Mouse (Mus musculus) layer of hippocampus, adult 11-12 months (tissue): Measurements from ENCODE around the gene Aaas.

Experiments used
- DNase-seq: peaks from one replicate; pipeline ENCODE4 v3.0.0; 2022; ENCODE audit warnings: low spot score

Gene Aaas

DNA sequence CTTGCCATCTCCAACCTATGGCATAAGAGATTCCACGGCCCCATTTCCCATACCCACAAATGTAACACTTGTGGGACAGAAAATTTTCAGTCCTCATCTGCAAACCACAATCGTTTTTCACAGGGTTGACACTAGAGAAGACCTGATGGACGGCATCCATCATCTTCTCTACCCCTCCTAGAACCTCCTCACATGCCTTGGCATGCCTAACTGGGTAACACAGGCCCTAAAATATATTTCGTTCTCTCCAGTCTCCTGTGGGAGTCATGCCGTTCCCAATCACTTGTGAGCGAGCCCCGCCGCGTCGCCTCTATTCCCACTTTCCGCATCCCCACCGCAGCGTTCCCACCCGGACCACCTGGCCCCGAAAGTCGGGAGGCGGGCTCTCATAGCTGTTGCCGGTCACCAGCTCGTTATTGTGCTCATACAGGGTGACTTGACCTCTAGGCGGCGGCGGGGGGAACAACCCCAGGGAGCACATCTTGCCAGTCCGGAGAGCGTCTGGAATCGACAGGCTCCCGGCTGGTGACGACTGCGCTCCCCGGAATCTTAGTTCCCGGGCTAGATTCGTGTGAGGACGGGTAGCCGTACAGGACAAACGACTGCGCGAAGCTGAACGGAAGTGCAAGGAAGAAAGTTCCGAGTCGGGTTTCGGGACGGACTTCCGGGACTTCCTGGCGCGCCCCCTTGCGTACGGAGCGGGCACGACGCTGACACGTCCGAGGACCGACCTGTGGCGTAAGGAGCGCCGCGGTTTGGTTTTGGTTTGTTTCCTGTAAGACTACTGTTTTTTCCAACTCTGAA, at the start of gene Aaas:
Gene Aaas, minus strand, starts transcription at position 634 of the 804 bp plus-strand sequence.
- peak; percentile 94 for DNase-seq

DNA sequence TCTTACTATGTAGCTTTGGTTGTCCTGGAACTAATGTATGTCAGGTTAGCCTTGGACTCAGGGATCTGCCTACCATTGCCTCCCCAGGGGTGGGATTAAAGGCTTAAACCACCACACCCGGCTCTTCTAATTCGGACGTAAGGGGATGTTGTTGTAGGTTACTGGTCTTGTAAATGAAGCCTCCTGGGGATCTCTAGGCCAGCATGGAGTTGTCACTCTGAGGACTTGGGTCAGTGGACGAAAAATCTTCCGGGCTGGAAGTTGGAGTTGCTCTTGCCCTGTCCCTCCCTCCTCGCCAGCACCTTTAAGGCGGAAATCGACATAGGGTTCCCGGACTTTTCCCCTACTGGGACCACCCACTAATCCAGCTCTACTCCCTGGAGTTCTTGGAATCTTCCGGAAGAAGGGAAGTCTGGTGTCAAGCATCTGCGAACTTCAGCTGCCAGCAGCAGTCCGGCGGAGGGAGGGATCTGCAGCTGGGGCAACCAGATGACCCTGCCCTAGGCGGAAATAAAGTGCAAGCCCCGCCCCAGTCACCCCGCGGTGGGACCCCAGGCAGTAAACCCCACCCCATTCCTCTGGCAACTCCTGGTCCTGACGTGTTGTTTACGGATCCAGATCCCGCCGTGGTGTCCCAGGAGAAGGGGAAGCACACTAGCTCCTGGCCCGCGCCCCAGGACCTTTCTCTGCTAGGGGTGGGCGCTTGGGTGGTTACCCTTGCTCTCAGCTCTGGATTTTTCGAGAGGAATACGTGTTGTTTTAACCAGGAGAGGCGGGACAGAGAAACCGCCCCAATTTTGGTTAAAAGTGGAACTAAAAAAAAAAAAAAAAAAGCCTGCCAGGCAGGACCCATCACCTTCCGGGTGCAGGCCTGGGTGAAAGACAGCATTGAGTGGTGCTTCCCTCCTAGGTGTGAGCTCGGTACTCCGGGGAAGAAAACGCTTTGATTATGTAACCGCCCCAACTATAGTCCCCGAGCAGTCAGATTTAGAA, 49.0 kb upstream of the Aaas start:
- DNase-seq: peak; percentile 78

DNA sequence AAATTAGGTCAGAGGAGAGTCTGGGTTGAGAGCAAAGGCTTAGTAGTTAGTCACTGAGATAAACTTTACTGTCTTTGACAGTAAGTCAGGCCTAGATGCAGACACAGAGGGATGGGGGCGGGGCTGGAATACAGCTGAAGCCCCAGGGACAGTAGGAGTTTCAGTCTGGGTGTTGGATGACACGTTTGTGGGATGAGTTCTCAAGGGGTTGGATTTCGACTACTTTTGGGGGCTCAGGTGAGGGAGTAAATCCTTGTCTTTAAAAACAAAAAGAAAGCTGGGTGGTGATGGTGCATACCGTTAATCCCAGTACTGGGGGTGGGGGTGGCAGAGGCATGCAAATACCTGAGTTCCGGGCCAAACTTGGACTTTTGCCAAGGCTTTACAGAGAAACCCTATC, 48.1 kb upstream of the Aaas start:
- DNase-seq: no peak

DNA sequence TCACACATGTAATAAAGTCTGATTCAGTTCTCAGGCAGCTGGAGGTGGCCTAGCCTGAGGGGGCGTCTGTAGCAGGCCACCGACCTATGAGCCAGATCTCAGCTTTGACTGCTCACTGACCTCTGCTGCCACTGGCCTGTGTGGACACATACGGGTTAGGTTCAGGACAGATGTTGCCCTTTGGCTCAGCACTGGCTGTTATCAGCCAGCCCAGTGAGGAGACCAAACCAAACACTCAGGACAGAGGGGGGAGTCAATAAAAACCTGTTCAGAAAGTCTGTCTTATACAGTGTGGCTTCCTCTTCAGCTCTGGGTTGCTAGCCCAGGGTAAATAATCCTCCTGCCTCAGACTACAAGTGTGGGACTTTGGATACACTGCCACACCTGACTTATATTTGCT, 44.5 kb upstream of the Aaas start:
- DNase-seq: no peak

DNA sequence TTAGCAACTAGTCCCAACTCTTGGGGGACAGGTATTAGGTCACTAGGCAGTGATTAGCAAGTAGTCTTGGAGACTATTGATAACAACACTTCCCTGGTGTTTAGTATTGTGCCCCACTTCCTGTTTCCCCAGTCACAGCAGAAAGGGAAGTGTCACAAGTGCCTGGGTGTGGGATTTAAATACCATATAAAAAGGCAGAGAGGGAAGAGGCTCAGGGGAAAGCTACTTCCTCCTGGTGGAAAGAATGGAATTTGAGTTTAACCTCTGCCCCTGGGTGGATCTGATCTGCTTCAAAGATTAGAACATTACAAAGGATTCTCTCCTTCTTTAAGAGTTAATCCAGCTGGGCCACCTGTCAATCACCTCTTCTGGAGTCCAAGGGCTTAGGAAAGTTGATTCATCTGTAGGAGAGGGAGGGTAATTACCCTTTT, 43.0 kb upstream of the Aaas start:
- DNase-seq: no peak

DNA sequence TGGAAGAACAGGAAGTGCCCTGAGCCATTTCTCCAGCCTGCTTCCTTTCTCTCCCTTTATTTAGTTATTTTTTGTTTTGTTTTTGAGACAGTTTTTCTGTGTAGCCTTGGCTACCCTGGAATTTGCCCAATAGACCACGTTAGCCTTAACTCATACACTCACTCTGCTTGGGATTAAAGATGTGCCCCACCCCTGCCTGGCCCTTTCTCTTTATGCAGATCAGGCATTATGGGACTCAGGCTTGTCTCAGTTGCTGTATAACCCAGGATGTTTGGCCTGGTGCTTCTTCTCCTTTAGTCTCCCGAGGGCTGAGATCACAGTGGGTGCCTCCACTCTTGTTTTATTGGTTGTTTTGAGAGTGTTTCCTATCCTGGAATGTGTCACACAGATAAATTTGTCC, 41.9 kb upstream of the Aaas start:
- DNase-seq: no peak

DNA sequence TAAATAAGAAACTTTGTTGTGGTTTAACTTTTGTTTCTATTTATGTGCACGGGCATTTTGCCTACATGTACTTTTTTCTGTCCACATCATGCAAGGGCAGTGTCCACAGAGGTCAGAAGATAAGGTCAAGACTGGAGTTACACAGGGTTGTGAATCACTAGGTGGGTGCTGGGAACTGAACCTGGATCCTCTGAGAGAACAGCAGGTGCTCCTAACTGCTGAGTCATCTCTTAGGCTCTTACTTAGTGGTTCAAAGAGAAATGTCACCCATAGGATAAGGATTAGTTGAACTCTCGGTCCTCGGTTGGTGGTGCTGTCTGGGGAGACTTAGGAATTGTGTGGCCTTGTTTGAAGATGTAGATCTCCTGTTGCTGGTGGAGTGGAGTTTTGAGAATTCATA, 38.4 kb upstream of the Aaas start:
- DNase-seq: no peak

DNA sequence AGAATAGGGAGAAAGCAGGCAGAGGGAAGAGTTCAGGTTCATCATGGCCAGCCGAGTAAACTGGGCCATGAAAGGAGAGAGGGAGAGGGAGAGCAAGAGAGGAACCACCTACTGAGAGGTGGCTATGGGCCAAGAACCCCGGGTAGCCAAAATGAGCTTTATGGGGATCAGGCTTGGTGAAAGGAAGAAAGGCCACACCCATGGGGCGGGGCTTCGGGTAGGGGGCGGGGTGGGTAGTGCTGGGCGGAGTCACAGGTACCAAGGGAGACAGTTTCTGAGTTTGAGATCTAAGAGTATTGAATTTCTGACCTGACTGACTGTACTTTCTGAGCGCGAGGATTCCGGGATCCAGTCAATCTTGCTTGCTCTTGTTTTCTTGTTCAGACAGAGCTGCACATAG, 36.1 kb upstream of the Aaas start:
- no peak for DNase-seq

DNA sequence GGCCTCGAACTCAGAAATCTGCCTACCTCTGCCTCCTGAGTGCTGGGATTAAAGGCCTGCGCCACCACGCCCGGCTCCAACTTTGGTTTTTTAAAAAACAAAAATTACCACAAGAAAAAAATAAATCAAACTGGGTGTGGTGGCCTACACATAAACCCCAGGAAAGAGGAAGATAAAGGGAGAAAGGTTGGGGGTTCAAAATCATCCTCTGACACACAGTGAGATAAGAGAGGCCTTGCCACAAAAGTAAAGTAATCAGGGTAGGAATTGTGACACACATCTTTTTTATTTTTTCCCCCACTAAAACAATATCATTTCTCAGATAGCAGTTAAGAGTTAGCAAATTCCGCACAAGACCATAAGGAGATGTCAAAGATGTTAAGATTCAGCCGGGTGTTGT, 33.1 kb upstream of the Aaas start:
- no peak for DNase-seq

DNA sequence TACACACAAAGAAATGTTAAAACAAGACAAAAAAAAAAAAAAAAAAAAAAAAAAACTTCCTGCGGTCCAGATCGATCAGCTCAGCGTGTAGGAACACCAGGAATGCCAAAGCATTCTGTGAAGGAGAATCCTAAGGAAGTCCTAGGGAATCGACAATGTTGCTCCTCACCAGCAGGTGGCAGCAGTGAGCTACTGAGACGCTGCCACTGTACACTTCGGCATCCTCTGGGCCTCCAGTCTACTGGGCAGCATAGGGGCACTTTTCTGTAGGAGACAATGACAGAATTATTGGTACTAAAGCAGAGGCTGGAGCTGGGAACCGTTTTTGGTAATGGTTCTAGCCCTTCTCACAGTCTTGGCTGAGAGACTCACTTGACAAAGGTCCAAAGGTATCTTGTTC, 31.0 kb upstream of the Aaas start:
- DNase-seq: peak; percentile 82

DNA sequence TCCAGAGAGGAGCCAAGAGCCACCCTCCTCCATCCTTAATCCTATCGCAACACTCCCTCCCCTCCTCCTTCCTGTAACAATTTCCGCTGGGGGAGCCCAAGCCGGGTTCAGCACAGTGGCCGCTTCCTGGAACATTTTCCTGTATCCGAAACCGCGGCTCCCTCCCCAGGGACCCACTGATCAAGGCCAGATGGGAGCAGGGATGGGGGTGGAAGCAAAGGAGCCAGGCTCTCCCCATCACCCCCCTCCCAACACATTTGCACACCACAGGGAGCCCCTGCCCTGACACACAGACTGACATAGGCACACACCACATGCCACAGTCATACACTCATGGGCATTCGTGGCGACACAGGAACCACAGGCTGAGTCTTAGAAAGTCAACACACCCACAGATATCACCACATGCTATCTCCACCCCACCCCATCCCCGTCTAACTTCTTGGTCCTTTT, 27.3 kb upstream of the Aaas start:
- DNase-seq: no peak

DNA sequence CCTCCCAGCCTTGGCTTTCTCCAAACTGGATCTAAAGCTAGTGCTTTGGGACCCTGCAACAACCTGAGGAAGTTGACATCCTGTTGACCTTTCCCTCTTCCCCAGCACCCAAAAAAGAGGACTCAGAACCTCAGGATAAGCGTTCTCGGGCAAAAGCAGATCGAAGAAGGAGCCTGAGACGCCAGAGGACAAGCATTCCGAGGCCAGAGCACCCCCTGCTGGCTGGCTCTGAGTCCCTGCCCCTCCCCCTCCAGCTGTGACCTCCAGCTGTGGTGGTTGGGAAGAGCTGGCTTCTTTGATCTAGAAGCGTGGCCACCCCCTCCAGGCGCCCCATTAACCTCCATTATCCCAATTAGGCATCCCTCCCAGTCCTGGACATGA, 26.6 kb upstream of the Aaas start:
- DNase-seq: peak; percentile 88

DNA sequence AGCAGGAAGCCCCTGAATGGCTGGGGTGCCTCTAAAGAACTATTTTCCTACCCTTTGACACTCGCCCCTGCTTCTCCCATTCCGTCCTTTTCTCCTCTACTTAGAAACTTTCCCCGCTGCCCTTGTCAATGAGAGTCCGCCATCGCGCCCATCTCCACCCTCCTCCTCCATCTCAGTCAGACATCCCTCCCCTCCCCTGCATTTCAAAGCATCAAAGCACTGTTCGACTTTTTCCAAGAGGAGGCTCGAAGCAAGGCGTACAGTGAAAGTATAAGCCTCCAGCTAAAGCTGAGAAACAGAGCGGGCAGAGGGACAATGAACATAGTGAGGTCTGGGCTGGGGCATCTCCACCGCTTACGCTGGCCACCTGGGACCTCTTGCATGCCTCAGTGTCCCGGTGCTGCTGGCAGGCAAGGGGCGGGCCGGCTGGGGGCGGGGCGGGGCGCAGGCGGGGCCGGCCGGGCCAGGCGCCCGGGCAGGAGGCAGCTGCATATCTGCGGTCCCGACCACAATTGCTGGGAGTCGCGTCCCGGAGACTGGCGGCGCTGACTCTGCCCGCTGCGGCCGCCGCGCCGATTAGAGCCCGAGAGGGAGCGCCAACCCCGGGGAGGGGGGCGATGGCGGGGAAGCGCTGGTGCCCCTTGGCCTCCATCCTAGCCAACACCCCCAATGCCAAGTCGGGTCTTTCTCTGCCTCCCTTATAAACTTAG, 26.0 kb upstream of the Aaas start:
- DNase-seq: peak; percentile 50

DNA sequence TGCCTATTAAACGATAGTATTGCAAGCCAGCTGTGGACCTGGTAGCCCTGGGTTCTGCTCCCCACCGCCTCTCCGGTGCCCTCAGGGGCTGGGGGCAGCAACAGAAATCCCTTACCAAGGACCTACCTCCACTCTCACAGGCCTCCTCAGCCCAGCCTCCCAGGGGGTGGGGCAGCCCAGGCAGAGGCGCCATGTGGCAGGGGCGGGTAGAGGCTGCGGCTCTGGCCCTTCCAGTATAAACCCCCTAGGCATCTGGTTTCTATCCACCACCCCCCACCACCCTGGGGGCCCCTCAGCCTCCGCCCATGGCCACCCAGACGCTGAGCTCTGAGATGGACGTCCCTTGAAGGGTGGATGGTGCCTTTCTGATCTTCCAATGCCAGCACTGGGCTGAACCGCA, 20.2 kb upstream of the Aaas start:
- no peak for DNase-seq

DNA sequence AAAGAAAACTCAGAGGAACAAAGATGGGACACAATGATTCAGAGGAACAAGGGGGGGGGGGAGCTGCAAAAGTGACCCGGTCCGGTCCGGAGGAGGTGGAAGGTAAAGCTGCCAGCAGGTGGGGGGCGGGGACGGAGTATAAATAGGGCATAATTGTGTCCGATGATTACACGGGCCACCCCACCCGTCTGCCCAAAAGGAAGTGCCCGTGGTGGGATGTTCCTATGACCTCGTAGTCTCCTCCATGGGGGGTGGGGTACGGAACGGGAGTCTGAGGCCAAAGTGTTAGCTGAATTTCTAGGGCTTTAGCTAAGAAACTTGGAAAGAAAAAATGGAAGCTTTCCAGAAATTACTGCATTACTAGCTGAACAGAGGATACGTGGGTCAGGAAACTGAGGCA, 19.4 kb upstream of the Aaas start:
- no peak for DNase-seq

DNA sequence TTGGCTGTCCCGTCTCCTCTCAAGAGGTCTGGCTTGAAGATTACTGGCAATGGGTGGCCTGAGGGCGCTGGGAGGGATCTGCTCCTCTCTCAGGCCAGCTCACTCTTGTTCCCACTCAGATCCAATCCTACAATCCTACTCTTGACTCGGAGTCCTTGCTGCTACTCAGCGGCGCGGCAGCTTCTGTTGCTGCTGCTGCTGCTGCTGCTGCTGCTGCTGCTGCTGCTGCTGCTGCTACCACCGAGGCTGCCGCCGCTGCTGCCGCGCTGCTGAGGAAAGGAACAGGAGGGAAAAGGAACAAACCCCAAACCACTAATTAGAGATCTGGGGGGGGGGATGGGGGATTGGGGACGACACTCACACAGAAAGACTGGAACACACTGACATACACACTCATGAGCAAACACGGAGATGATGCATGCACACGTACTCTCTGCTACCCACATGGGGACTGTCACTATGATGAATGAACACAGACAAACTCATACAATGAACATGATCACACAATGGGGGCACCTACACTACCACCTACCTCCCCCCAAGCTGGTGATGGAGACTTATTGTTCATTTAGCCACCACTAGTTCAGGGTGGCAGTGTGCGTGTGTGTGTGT, 16.3 kb upstream of the Aaas start, which contains the start of gene Sp7:
Gene Sp7, minus strand, starts transcription at position 450 of the 612 bp plus-strand sequence.
- DNase-seq: no peak

DNA sequence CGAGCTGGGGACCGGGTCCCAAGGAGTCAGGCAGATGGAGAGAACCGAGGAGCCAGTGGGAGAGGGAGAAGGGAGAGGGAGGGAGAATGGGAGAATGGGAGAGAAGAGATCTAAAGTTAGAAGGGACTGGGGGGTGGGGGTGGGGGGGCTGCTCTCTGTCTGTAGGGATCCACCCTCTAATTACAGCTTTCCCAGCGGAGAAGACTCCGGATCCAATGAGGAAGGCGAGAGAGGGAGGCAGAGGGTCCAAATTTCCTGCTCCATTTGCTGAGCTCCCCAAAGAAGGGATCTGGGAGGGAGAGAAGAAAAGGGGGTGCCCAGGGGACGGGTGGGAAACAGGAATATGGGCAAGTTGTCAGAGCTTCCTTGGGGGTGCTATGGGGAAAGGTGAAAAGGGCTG, 15.7 kb upstream of the Aaas start:
- no peak for DNase-seq

DNA sequence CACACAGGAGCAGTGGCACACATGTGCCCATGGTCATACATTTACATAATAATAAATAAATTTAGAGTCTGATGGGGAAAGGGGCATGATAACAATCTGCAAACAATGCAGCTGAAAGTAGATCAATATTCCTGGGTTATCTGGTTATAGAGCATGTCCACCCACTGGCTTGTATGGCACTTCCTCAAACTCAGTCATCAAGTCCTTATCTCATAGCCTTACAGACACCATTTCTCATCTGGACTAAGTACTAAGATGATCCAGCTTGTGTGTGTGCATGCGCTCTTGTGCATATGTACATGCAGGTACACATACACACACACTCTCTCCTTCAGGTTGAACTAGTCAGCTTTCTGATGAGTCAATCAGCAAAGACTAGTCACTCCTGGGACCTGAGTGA, 14.1 kb upstream of the Aaas start:
- no peak for DNase-seq

DNA sequence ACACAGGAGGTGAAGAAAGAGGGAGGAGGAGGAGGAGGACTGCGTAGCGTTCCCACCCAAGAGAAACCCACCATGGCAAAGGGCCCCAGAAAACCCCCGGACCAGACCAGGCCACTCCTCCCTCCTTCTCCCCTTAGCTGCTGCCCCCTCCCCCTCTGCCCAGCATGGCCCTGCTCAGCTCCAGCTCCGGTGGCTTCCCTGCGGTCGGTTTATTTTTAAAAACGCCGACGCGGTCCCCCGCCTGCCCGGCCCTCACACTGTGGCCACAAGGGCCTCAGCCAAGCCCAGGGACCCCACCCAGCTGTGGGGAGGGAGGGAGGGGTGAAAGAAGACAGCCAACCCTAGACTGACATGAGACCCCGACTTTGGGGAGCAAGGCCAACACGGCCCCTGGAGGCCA, 12.1 kb upstream of the Aaas start:
- no peak for DNase-seq

DNA sequence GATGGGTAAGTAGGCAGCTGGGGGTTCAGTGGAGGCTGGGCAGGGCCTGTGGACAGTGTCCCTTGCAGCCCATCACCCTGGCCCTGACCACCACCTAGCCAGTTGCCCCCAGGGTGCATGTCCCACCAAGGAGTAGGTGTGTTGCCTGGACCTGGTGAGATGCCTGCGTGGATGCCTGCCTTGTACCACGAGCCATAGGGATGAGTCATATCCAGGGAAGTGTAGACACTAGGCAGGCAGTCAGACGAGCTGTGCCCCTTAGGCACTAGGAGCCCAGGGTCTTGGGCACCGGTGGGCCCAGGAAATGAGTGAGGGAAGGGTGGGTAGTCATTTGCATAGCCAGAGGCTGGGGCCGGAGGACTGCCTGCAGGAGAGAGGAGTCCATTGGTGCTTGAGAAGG, 8.3 kb upstream of the Aaas start:
- no peak for DNase-seq

DNA sequence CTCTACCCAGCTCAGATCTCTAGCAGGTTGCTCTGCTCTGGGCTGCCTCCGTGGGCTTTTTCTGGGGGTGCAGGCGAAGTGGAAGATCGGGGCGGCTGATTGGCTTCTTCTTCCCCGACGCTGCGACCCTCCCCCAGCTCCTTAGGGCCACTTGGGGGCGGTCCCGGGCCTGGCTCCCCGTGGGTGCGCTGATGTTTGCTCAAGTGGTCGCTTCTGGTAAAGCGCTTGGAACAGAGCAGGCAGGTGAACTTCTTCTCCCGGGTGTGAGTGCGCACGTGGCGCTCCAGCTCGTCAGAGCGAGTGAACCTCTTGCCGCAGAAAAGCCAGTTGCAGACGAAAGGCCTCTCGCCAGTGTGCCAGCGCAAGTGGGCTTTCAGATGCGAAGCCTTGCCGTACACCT, 7.6 kb upstream of the Aaas start:
- no peak for DNase-seq
